Mouse (Mus musculus) T-helper 17 cell (primary cell): ENCODE data around the gene Pcsk7.

Experiments used
- in situ Hi-C, 2 experiments: fragments of 300-600 bp; cut with MboI, MseI; formaldehyde crosslinking; loops; 1 replicate in 1 of 2; 2 replicates in 1 of 2; pipeline ENCODE4 v1.15.1; 2025; ENCODE audit warnings: high pct_unique_total_duplicates in 2 of 2

The Pcsk7 gene

DNA sequence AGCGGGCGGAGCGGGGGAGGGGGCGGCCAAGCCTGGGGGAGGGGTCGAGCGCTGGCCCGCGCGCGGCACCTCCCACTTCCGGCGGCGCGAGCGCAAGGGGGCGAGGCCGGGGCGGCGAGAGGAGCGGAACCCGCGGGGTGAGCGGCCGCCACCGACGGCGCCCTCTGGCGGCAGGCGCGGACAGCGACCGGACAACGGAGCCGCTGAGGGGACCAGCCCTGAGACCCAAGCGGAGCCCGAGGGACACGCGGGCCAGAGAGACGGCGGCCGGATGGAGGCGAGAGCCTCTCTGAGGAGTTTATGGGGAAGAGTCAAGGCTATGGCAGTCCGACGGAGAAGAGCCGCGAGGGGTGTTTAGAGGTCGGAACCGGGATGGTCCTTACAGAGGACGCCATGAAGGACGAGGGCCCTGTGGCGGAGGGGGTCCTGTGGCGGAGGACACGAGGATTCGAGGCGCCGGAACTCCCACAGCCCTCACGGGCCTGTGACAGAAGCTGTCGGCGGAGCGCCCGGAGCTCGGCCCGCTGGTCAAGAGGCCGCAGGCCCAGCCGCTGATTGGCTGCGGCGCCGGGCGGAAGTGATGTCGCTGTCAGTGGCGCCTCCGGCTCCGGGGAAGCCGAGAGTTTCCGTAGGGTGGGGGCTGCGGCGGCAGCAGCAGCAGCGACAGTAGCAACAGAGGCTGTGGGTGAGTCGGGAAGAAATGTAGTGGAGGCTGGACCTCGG lies at the start of gene Pcsk7, which contains the start of gene Rnf214:
Gene Pcsk7 (plus strand): TSS at position 143 of the 723 bp plus-strand sequence.
Gene Rnf214 (minus strand): TSS at position 557 of the 723 bp plus-strand sequence.
- in situ Hi-C loops, result no loop called here

GRCm38 (mm10) chr9:45859364-45859763 lies 46.9 kb upstream of the Pcsk7 start:
- in situ Hi-C loops, result no loop called here

DNA sequence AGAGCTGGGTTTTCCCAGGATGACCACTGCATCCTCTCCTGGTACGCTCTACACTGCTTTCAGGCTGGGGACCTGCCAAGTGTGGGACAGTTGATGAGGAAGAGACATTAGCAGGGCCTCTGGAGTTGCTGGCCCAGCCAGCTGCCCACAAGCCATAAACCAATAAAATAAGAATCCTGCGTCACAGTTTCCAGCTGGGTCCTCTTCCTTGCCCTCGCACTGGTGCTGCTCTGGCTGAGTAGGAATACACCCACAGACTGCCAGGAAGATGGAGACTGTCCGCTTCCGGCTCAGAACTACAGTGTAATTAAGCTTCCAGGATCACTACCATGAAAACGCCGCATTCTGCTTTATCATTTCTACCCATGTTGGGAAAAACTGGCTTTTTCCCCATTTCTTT lies 44.5 kb upstream of the Pcsk7 start:
- in situ Hi-C loops, result no loop called here

DNA sequence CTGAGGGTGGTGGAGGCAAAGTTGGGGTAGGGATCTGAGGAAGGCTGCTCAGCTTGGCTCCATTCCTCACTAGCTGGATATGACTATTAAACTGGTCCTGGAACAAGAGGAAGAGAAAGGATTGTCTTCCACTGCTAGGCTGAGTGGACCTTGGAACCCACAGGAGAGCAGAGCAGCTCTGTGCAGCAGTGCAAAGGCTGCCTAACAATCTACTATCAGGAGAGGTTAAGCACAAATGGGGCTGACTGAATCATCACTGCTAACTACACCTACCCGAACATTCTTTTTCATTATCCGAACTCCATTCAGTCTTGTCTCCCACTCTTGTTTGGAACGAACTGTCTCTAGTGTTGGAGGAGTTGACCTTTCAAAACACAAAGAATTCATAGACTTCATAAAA lies 37.1 kb upstream of the Pcsk7 start:
- in situ Hi-C loops, result no loop called here

- in situ Hi-C loops, result no loop called here
Observed at GRCm38 (mm10) chr9:45870265-45870664, 36.0 kb upstream of the Pcsk7 start.

DNA sequence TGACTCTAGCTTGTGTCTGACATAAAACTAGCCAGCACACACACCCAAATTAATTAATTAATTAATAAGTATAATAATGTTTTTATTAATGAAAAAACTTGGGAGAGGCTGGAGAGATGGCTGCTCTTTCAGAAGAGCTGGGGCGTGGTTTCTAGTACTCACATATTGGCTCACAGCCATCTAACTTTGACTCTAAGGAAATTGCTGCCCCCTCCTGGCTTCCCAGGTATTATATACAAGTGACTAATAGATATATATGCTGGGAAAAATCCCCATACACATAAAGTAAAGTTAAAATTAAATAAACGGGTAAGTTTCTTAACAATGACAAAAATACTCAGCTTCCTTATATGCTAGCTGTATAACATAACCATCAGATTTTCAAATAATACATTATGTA lies 28.4 kb upstream of the Pcsk7 start:
- in situ Hi-C loops, result no loop called here

GRCm38 (mm10) chr9:45893681-45894080 lies 12.6 kb upstream of the Pcsk7 start:
- in situ Hi-C loops, result no loop called here

DNA sequence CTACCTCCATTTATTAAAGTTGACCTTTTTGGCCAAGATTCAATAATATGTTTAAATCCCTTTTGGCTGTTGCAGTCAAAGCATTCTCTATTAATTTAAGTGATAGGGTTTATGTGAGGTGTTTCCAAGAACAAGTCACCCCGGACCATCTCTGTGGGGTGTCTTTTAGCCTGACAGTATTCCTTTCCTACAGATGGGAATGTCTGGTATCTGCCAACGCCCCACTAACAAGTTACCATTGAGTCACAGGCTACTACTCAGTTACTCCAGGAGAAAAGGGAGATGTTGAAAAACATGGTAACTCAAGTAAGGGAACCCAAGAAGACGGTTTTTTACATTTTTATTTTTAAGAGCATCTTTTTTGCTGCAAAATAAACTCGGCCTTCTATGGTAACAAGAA lies 1.1 kb upstream of the Pcsk7 start:
- in situ Hi-C loops, result no loop called here

GRCm38 (mm10) chr9:45905811-45906237 lies 473 bp upstream of the Pcsk7 start:
- in situ Hi-C loops, result no loop called here

GRCm38 (mm10) chr9:45907078-45907428 lies 756 bp downstream of the Pcsk7 start:
- in situ Hi-C loops, result no loop called here

GRCm38 (mm10) chr9:45910995-45911394 lies 4.7 kb downstream of the Pcsk7 start:
- in situ Hi-C loops, result no loop called here

- in situ Hi-C loops, result no loop called here
Observed at GRCm38 (mm10) chr9:45911673-45912072, 5.4 kb downstream of the Pcsk7 start.

DNA sequence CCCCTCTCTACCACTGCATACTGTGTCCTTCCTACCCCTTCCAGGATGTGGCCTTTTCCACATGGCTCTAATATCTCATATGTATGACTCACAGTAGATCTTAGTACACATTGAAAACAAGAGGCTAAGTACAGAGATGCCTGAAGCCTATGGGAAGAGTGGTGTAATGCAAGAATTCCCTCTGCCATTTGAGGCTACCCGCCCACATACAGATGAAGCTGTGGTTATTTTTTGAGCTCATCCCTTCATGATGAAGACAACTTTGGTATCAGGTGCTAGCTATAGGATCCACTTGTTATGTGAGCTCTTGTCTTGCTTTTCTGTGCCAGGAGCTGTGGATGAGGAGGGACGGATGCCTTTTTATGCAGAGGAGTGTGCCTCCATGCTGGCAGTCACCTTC lies 9.4 kb downstream of the Pcsk7 start:
- in situ Hi-C loops, result no loop called here

GRCm38 (mm10) chr9:45917041-45917934 lies 11.0 kb downstream of the Pcsk7 start:
- in situ Hi-C loops, result no loop called here

GRCm38 (mm10) chr9:45919895-45920294 lies 13.6 kb downstream of the Pcsk7 start:
- in situ Hi-C loops, result no loop called here

DNA sequence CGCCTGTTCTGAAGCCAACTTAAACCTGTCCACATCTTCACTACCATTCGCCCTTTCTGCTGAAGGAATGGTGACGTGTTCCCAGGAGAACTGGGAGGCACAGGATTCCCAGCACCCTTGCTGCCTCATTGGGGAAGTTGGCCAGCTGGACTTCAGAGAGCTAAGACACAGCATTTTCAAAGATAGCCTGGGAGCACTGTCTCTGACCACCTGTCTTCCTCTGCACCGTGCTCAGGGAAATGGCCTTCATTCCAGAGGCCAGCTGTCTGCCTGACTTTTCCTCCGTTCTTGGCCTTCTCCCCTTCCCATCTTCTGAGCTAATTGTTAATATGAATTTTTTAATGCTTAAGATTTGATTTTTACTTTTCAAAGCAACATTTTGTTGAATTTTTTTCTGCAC lies 23.0 kb downstream of the Pcsk7 start:
- in situ Hi-C loops, result no loop called here

- in situ Hi-C loops, result no loop called here
Observed at GRCm38 (mm10) chr9:45931958-45932357, 25.7 kb downstream of the Pcsk7 start.

GRCm38 (mm10) chr9:45932571-45933415 lies 26.5 kb downstream of the Pcsk7 start:
- in situ Hi-C loops, result no loop called here

GRCm38 (mm10) chr9:45935628-45936210 lies 29.4 kb downstream of the Pcsk7 start, which contains the start of gene Tagln:
Tagln (minus strand) TSS chr9:45936058.
- in situ Hi-C loops, result no loop called here

- in situ Hi-C loops, result no loop called here
Observed at GRCm38 (mm10) chr9:45936883-45937282, 30.6 kb downstream of the Pcsk7 start.

GRCm38 (mm10) chr9:45938088-45938487 lies 31.8 kb downstream of the Pcsk7 start:
- in situ Hi-C loops, result no loop called here
